22 mouse cellular contexts compared by ENCODE assay signal in genomic region chr6:99573343-99573742, GRCm38 (mm10). TPM values are rescaled to one million over a fixed set of nuclear protein-coding genes. Genes with fewer than 3 reads are reported as not detected.
DNase-seq lines count a peak whose midpoint lies in the region; ATAC-seq and TF ChIP-seq lines count a peak whose summit lies in the region.
"Had no signal": no experiment of that assay in that cellular context is flagged by ENCODE, and none has a peak within 500 bp of the region (broad histone marks: within the 10 kb centered on the region; RNA-seq: fewer than 3 reads in every experiment).

No protein-coding gene starts in this region.

- no peaks in the 10 kb centered on the region for H3K4me1 ChIP-seq in intestine, postnatal 0 days (replicated peaks; ENCODE audit: control insufficient read depth, insufficient read depth, low read length)
- H3K4me1 ChIP-seq in intestine, embryonic 16.5 days (ENCODE audit: control insufficient read depth, insufficient read depth, low read length) = no peaks in the 10 kb centered on the region; the same call in 1 of the 2 replicates
- H3K4me1 ChIP-seq in lung, embryonic 14.5 days (ENCODE audit: insufficient read depth) = no peaks in the 10 kb centered on the region
- no peaks in the 10 kb centered on the region for H3K4me1 ChIP-seq in E14TG2a.4 (replicated peaks; ENCODE audit: low read depth, low read length)
- H3K4me1 ChIP-seq: hindbrain, embryonic 15.5 days; kidney, embryonic 15.5 days; neural tube, embryonic 12.5 days had no signal

- H3K27ac ChIP-seq in intestine, postnatal 0 days (ENCODE audit: low read depth, low read length) = no peak overlapping the region
- H3K27ac ChIP-seq in intestine, embryonic 16.5 days (ENCODE audit: low read length) = no peak overlapping the region
- no peak overlapping the region for H3K27ac ChIP-seq in lung, embryonic 14.5 days (ENCODE audit: low read depth)
- H3K27ac ChIP-seq: forebrain, embryonic 13.5 days; hindbrain, embryonic 15.5 days; kidney, embryonic 15.5 days; lung, embryonic 15.5 days; neural tube, embryonic 12.5 days had no signal

- H3K27me3 ChIP-seq in intestine, postnatal 0 days (replicated peaks; ENCODE audit: control insufficient read depth, insufficient read depth, low read length) = no peaks in the 10 kb centered on the region
- no peaks in the 10 kb centered on the region for H3K27me3 ChIP-seq in intestine, embryonic 16.5 days (replicated peaks; ENCODE audit: control insufficient read depth, insufficient read depth, low read length)
- H3K27me3 ChIP-seq in lung, embryonic 14.5 days (ENCODE audit: insufficient read depth, low read length) = no peaks in the 10 kb centered on the region
- H3K27me3 ChIP-seq in E14TG2a.4 (ENCODE audit: insufficient read depth, low read length) = peaks cover 15% of the 10 kb centered on the region
- H3K27me3 ChIP-seq: forebrain, embryonic 13.5 days; hindbrain, embryonic 15.5 days; kidney, embryonic 15.5 days; lung, embryonic 15.5 days; neural tube, embryonic 12.5 days had no signal

- no peak for DNase-seq in lung, embryonic 14.5 days
- DNase-seq in lung, postnatal 25 days (ENCODE audit: low spot score) = no peak
- DNase-seq in ZHBTc4 (ENCODE audit: low read depth, low spot score) = peak; percentile 12
- DNase-seq in heart, adult 18-20 months = no peak
- DNase-seq: adrenal gland, postnatal 36 days; cerebellum, adult 9-10 months; gastrocnemius, postnatal 36 days; kidney, adult 11 months; right cerebral cortex, postnatal 25 days; thymus, postnatal 14 days had no signal

- no peaks in the 10 kb centered on the region for H3K9me3 ChIP-seq in intestine, postnatal 0 days (ENCODE audit: control insufficient read depth)
- no peaks in the 10 kb centered on the region for H3K9me3 ChIP-seq in intestine, embryonic 16.5 days (ENCODE audit: control insufficient read depth, low read length)
- no peaks in the 10 kb centered on the region for H3K9me3 ChIP-seq in lung, embryonic 14.5 days (ENCODE audit: low read depth, low read length)
- no peaks in the 10 kb centered on the region for H3K9me3 ChIP-seq in E14TG2a.4 (ENCODE audit: low read length)
- H3K9me3 ChIP-seq: forebrain, embryonic 13.5 days; hindbrain, embryonic 15.5 days; kidney, embryonic 15.5 days; lung, embryonic 15.5 days; neural tube, embryonic 12.5 days had no signal

- WGBS in intestine, postnatal 0 days = 82% methylated on average over 2 of the region's 2 CpGs
- WGBS in intestine, embryonic 16.5 days = 94% methylated on average over 2 of the region's 2 CpGs
- WGBS in lung, embryonic 14.5 days = 90% methylated on average over 2 of the region's 2 CpGs

- H3K36me3 ChIP-seq in intestine, postnatal 0 days (ENCODE audit: control insufficient read depth, insufficient read depth) = no peaks in the 10 kb centered on the region
- H3K36me3 ChIP-seq in intestine, embryonic 16.5 days (ENCODE audit: control insufficient read depth, insufficient read depth, low read length) = no peaks in the 10 kb centered on the region
- H3K36me3 ChIP-seq in lung, embryonic 14.5 days (ENCODE audit: insufficient read depth) = no peaks in the 10 kb centered on the region
- no peaks in the 10 kb centered on the region for H3K36me3 ChIP-seq in E14TG2a.4 (ENCODE audit: insufficient read depth, low read length)
- H3K36me3 ChIP-seq: hindbrain, embryonic 15.5 days; kidney, embryonic 15.5 days; lung, embryonic 15.5 days; neural tube, embryonic 12.5 days had no signal

- peak; percentile 30 for TF ChIP-seq CTCF in intestine, postnatal 0 days (IDR thresholded peaks at IDR 0.05; ENCODE audit: low read depth)
- TF ChIP-seq CTCF in lung, embryonic 14.5 days (IDR thresholded peaks at IDR 0.05; ENCODE audit: low read depth) = peak; percentile 37
- peak; percentile 24; the same call in 1 of the 2 replicates for TF ChIP-seq CTCF in E14TG2a.4 (conservative IDR thresholded peaks at IDR 0.05; ENCODE audit: low read length)

- H3K9ac ChIP-seq in intestine, postnatal 0 days (ENCODE audit: low read depth, low read length) = no peak overlapping the region
- no peak overlapping the region for H3K9ac ChIP-seq in intestine, embryonic 16.5 days (ENCODE audit: low read depth, low read length)
- no peak overlapping the region for H3K9ac ChIP-seq in lung, embryonic 14.5 days
- H3K9ac ChIP-seq: forebrain, embryonic 13.5 days; hindbrain, embryonic 15.5 days; kidney, embryonic 15.5 days; lung, embryonic 15.5 days; neural tube, embryonic 12.5 days had no signal

- H3K4me3 ChIP-seq in intestine, postnatal 0 days (ENCODE audit: low read depth, low read length) = no peak overlapping the region
- H3K4me3 ChIP-seq in intestine, embryonic 16.5 days (ENCODE audit: low read length) = no peak overlapping the region
- H3K4me3 ChIP-seq in lung, embryonic 14.5 days (ENCODE audit: low read depth, low read length) = no peak overlapping the region
- H3K4me3 ChIP-seq in E14TG2a.4 (replicated peaks; ENCODE audit: low read length) = no peak overlapping the region
- H3K4me3 ChIP-seq: forebrain, embryonic 13.5 days; hindbrain, embryonic 15.5 days; kidney, embryonic 15.5 days; lung, embryonic 15.5 days; neural tube, embryonic 12.5 days had no signal

- no peak for ATAC-seq in intestine, postnatal 0 days
- no peak for ATAC-seq in intestine, embryonic 16.5 days
- no peak for ATAC-seq in lung, embryonic 14.5 days (ENCODE audit: insufficient read depth)
- ATAC-seq in monocyte, adult 5-6 weeks (replicated peaks; ENCODE audit: insufficient number of reproducible peaks, low FRiP score, low TSS enrichment, poor library complexity, severe bottlenecking) = no peak
- ATAC-seq: forebrain, embryonic 13.5 days had no signal

- H3K4me2 ChIP-seq in intestine, postnatal 0 days (replicated peaks; ENCODE audit: low read depth) = no peak overlapping the region
- no peak overlapping the region for H3K4me2 ChIP-seq in intestine, embryonic 16.5 days (ENCODE audit: low read depth, low read length)
- no peak overlapping the region for H3K4me2 ChIP-seq in lung, embryonic 14.5 days
- H3K4me2 ChIP-seq: forebrain, embryonic 13.5 days; heart, embryonic 11.5 days; hindbrain, embryonic 15.5 days; kidney, embryonic 15.5 days; liver, embryonic 11.5 days; lung, embryonic 15.5 days; midbrain, embryonic 11.5 days; neural tube, embryonic 12.5 days had no signal

RNA-seq across cellular contexts. Expression of gene Foxp1, which starts 50.8 kb away (rescaled TPM):
- 45.3 and 57.0 TPM in 2 replicates for polyA plus RNA-seq in intestine, postnatal 0 days (2015; fragmentation: Nextera tagmentation; extraction: Ambion mirVana)
- polyA plus RNA-seq in intestine, embryonic 16.5 days (2015; fragmentation: Nextera tagmentation; extraction: Ambion mirVana) = 74.8 and 74.9 TPM in 2 replicates
- 111 and 114 TPM in 2 replicates for polyA plus RNA-seq in lung, embryonic 14.5 days (2014; fragmentation: Nextera tagmentation; extraction: Ambion mirVana)
- 10 to 100 TPM; 29.4 to 32.8 TPM for total RNA-seq in heart, adult 18-20 months (2021)
- 75.1 to 154 TPM (median 114 TPM) in 3 replicates for total RNA-seq in monocyte, adult 5-6 weeks (2017)
